Mouse (Mus musculus) embryo, embryonic 9.5 days (tissue): Measurements from ENCODE around the gene Vmn1r32.
A peak's percentile ranks its signal among the peaks of the same experiment; 100 is the strongest.

Source experiments
- DNase-seq: peaks from one replicate; pipeline ENCODE4 v3.0.0-alpha.2; 2017; ENCODE audit errors: extremely low spot score

Vmn1r32 gene

GRCm38 (mm10) chr6:66559996-66560395 lies at the start of gene Vmn1r32:
Gene Vmn1r32, minus strand, starts transcription at chr6:66560096.
- no peak for DNase-seq

DNA sequence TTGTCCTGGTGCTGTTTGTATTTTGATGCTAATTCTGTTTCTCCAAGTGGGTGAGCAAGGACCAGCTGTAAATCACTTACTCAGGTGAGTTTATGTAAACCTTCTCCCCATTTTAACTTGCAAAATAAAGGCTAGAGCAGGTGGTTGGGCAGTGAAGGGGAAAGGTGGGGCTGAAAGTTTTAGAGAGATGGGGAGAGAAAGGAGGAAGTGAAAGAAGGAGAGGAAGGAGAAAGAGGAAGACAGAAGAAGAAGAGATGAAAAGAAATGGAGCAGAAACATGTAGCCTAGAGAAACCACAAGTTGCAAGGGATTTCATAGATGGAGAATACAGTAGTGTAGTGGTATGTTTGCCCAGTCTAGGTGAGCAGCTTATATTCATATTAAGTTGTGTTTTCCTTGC lies 35.9 kb upstream of the Vmn1r32 start:
- no peak for DNase-seq

DNA sequence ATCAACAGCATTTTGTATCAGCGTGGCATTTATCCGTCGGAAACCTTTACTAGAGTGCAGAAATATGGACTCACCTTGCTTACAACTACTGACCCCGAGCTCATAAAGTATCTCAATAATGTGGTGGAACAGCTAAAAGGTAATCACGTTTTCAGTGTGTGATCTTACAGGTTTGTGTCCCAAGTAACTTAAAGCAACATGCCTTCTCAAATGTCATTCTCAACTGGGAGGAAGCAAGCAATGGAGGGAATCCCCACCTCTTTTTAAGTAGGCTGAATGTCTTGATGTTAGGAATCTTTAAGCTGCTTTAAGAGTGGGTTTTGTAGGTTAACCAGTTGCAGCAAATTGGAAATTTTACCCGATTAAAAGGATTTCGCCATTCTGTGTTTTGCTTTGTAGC lies 23.9 kb downstream of the Vmn1r32 start:
- no peak for DNase-seq

- peak; percentile 94 for DNase-seq
These were observed 24.7 kb downstream of the Vmn1r32 start, which contains the start of gene Mad2l1 for GRCm38 (mm10) chr6:66535028-66535862. Gene Mad2l1, plus strand, starts transcription at chr6:66535390.

DNA sequence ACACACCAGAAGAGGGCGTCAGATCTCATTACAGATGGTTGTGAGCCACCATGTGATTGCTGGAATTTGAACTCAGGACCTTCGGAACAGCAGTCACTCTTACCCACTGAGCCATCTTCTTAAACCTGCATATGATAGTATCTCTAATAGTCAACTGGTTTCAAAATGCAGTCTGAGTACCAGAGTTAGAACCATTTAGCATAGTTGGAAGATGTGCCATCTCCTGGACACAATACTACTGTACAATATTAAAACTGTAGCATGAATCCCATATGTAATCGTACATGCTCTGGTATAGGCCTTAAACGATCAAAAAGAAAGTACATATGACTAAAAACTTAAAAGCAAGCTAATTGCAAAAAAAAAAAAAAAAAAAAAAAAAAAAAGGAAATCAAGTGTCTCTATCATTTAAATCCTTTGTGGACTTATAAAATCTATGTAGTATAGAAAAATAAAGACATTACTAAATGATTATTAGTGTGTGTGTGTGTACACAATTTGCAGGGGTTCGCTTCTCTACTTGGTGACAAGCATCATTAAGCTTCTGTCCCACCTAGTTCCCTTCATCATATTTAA lies 25.4 kb downstream of the Vmn1r32 start:
- DNase-seq = no peak

DNA sequence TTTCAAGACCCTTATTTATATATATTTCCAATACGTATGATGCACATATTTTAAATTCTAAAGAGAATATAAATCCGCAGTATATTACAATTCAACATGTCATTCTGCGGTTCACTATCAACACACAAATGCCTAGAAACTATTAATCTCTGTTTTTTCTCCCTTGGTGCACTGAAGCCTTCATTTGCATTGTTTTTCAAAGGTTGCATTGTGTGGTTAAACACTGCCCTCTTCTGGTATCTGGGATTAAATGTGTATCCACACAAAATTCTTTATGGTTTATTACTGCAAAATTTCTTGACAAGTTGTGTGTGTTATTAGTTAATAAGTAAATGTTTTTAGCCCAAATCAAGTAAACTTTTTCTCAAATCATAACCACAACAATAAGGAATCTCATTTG lies 26.7 kb downstream of the Vmn1r32 start:
- DNase-seq = peak; percentile 65

DNA sequence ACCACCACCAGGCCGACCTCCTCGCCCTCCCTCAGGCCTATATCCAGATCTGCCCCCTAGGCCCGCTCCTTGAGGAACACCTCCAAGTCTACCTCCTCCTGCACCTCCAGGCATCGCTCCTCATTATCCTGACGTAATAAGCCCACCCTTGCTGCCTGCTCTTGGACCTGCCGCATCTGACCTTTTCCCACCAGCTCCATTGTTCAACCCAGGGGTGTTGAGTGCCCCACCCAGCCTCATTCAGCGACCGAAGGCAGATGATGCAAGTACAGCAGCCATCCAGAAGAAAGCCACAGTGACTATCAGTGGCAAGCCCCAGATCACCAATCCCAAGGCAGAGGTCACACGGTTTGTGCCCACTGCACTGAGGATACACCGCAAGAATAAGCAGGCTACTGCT lies 31.5 kb downstream of the Vmn1r32 start:
- DNase-seq = no peak

- DNase-seq = no peak
These were observed 43.5 kb downstream of the Vmn1r32 start for GRCm38 (mm10) chr6:66516368-66516767.
